Mouse (Mus musculus) spleen, adult 2 months (tissue): ENCODE data around the gene Jsrp1.

Experiments used
- CTCF ChIP-seq: fragments of 200-500 bp; IDR thresholded peaks from 2 replicates; pipeline ENCODE4 v1.5.1; 2011; ENCODE audit warnings: mild to moderate bottlenecking, inconsistent platforms; ENCODE audit not compliant: insufficient read depth, insufficient read length, insufficient replicate concordance; ENCODE audit errors: extremely low read depth
- POLR2A ChIP-seq: fragments of 200-500 bp; IDR thresholded peaks from 2 replicates; pipeline ENCODE4 v1.6.1; 2011; ENCODE audit warnings: low read depth, low read length, inconsistent platforms

GRCm38 (mm10) chr10:80760596-80761524, 52.4 kb downstream of the Jsrp1 start:
- TF ChIP-seq CTCF (no peak), POLR2A (no peak)
